Mouse (Mus musculus) kidney, embryonic 16.5 days (tissue): ENCODE results near the gene Bmp5. TPM values are rescaled to one million over a fixed set of nuclear protein-coding genes. Genes with fewer than 3 reads are reported as not detected.
A peak's percentile ranks its signal among the peaks of the same experiment; 100 is the strongest.

ENCODE experiments used
- ATAC-seq: fragments of 200-750 bp; cut with Nextera tagmentation; 2 replicates; pipeline ENCODE4 v1.8.0; 2017; ENCODE audit warnings: moderate TSS enrichment; ENCODE audit not compliant: low FRiP score, low TSS enrichment
- H3K27ac ChIP-seq: fragments of 300-500 bp; sonication (generic); 2 replicates; pipeline ENCODE4 v1.5.1; 2014; ENCODE audit warnings: low read length
- H3K27me3 ChIP-seq: fragments of 300-500 bp; sonication (generic); 2 replicates; pipeline ENCODE4 v1.6.1; 2014; ENCODE audit warnings: low read length, control low read depth, mixed read lengths; ENCODE audit not compliant: insufficient read depth
- H3K36me3 ChIP-seq: fragments of 300-500 bp; sonication (generic); 2 replicates; pipeline ENCODE4 v1.6.1; 2014; ENCODE audit warnings: low read length, control low read depth, mixed read lengths; ENCODE audit not compliant: insufficient read depth
- H3K4me1 ChIP-seq: fragments of 300-500 bp; sonication (generic); 2 replicates; pipeline ENCODE4 v1.6.1; 2014; ENCODE audit warnings: low read length, control low read depth, mixed read lengths; ENCODE audit not compliant: insufficient read depth
- H3K4me2 ChIP-seq: fragments of 300-500 bp; sonication (generic); replicated peaks from 2 replicates; pipeline ENCODE4 v1.6.1; 2014; ENCODE audit warnings: low read depth, low read length
- H3K4me3 ChIP-seq: fragments of 300-500 bp; sonication (generic); 2 replicates; pipeline ENCODE4 v1.5.1; 2014; ENCODE audit warnings: mild to moderate bottlenecking, low read length
- H3K9ac ChIP-seq: fragments of 300-500 bp; sonication (generic); replicated peaks from 2 replicates; pipeline ENCODE4 v1.6.1; 2014; ENCODE audit warnings: low read length
- H3K9me3 ChIP-seq: fragments of 300-500 bp; sonication (generic); 2 replicates; pipeline ENCODE4 v1.6.1; 2016; ENCODE audit warnings: low read length, control low read depth
- WGBS: fragments of 180-500 bp; shearing (Covaris S2); extraction: QIAGEN DNeasy Blood & Tissue Kit; methylation state at CpG from one replicate; pipeline ENCODE4 v1.1.7; 2014; 5-methylcytosine and 5-hydroxymethylcytosine counted together
- polyA plus RNA-seq: library from polyadenylated mRNA; unstranded; fragments of >200 nt; fragmentation: Nextera tagmentation; extraction: Ambion mirVana; gene quantifications from 2 replicates; pipeline ENCODE4 v1.2.1, GENCODE M21; 2015

The Bmp5 gene
- polyA plus RNA-seq, 1 experiment from 2014 or later, result 1.9 TPM

- Histone ChIP-seq H3K27ac (no peak overlapping the region), H3K4me3 (no peak overlapping the region), H3K9me3 (no peaks in the 10 kb centered on the region), H3K4me2 (no peak overlapping the region), H3K27me3 (no peaks in the 10 kb centered on the region), H3K9ac (no peak overlapping the region), H3K4me1 (no peaks in the 10 kb centered on the region), H3K36me3 (no peaks in the 10 kb centered on the region)
- 87% methylated on average over 5 of the region's 5 CpGs for WGBS
- ATAC-seq, result no peak
Observed at GRCm38 (mm10) chr9:75818400-75818799, 43.2 kb downstream of the Bmp5 start.

- Histone ChIP-seq H3K4me1 (0 out of 2 replicates have a peak, but pooled peaks cover 2% of the 10 kb centered on the region), H3K4me2 (no peak overlapping the region), H3K27me3 (no peaks in the 10 kb centered on the region), H3K4me3 (no peak overlapping the region), H3K9me3 (no peaks in the 10 kb centered on the region), H3K36me3 (no peaks in the 10 kb centered on the region), H3K9ac (no peak overlapping the region), H3K27ac (no peak overlapping the region)
- no peak for ATAC-seq
- 81% methylated on average over 9 of the region's 9 CpGs for WGBS
Observed at GRCm38 (mm10) chr9:75832468-75832867, 57.3 kb downstream of the Bmp5 start.

- Histone ChIP-seq H3K4me2 (no peak overlapping the region), H3K4me3 (no peak overlapping the region), H3K27me3 (no peaks in the 10 kb centered on the region), H3K9ac (no peak overlapping the region), H3K36me3 (no peaks in the 10 kb centered on the region), H3K4me1 (0 out of 2 replicates have a peak, but pooled peaks cover 2% of the 10 kb centered on the region), H3K27ac (no peak overlapping the region), H3K9me3 (no peaks in the 10 kb centered on the region)
- ATAC-seq, result peak; percentile 42; the same call in 1 of the 2 replicates
- WGBS, result 74% methylated on average over 5 of the region's 5 CpGs
Observed at GRCm38 (mm10) chr9:75833189-75833732, 58.1 kb downstream of the Bmp5 start.

- Histone ChIP-seq H3K27ac (no peak overlapping the region), H3K4me3 (no peak overlapping the region), H3K9ac (no peak overlapping the region), H3K36me3 (no peaks in the 10 kb centered on the region), H3K4me2 (no peak overlapping the region), H3K4me1 (no peaks in the 10 kb centered on the region), H3K27me3 (no peaks in the 10 kb centered on the region), H3K9me3 (no peaks in the 10 kb centered on the region)
- no peak for ATAC-seq
- 80% methylated on average over 3 of the region's 3 CpGs for WGBS
Observed at GRCm38 (mm10) chr9:75839450-75839849, 64.3 kb downstream of the Bmp5 start.

GRCm38 (mm10) chr9:75840841-75841240 lies 65.7 kb downstream of the Bmp5 start:
- Histone ChIP-seq H3K9me3 (no peaks in the 10 kb centered on the region), H3K36me3 (no peaks in the 10 kb centered on the region), H3K27ac (no peak overlapping the region), H3K27me3 (no peaks in the 10 kb centered on the region), H3K4me1 (no peaks in the 10 kb centered on the region), H3K9ac (no peak overlapping the region), H3K4me3 (no peak overlapping the region), H3K4me2 (no peak overlapping the region)
- 74% methylated on average over 6 of the region's 6 CpGs for WGBS
- no peak for ATAC-seq

GRCm38 (mm10) chr9:75846010-75846409 lies 70.8 kb downstream of the Bmp5 start:
- Histone ChIP-seq H3K27me3 (no peaks in the 10 kb centered on the region), H3K4me1 (no peaks in the 10 kb centered on the region), H3K27ac (no peak overlapping the region), H3K36me3 (no peaks in the 10 kb centered on the region), H3K4me2 (no peak overlapping the region), H3K9ac (no peak overlapping the region), H3K9me3 (no peaks in the 10 kb centered on the region), H3K4me3 (no peak overlapping the region)
- ATAC-seq, result no peak

GRCm38 (mm10) chr9:75850670-75851228 lies 75.6 kb downstream of the Bmp5 start:
- Histone ChIP-seq H3K9ac (no peak overlapping the region), H3K27me3 (no peaks in the 10 kb centered on the region), H3K36me3 (no peaks in the 10 kb centered on the region), H3K4me3 (no peak overlapping the region), H3K27ac (no peak overlapping the region), H3K9me3 (no peaks in the 10 kb centered on the region), H3K4me1 (no peaks in the 10 kb centered on the region), H3K4me2 (no peak overlapping the region)
- no peak for ATAC-seq
- WGBS, result 73% methylated on average over 5 of the region's 5 CpGs

GRCm38 (mm10) chr9:75858161-75858560 lies 83.0 kb downstream of the Bmp5 start:
- Histone ChIP-seq H3K4me1 (no peaks in the 10 kb centered on the region), H3K4me3 (no peak overlapping the region), H3K9ac (no peak overlapping the region), H3K27ac (no peak overlapping the region), H3K36me3 (no peaks in the 10 kb centered on the region), H3K9me3 (no peaks in the 10 kb centered on the region), H3K4me2 (no peak overlapping the region), H3K27me3 (no peaks in the 10 kb centered on the region)
- ATAC-seq, result no peak
- WGBS, result 89% methylated on average over 3 of the region's 3 CpGs

GRCm38 (mm10) chr9:75858939-75859338 lies 83.8 kb downstream of the Bmp5 start:
- Histone ChIP-seq H3K4me2 (no peak overlapping the region), H3K4me1 (no peaks in the 10 kb centered on the region), H3K9ac (no peak overlapping the region), H3K9me3 (no peaks in the 10 kb centered on the region), H3K27ac (no peak overlapping the region), H3K36me3 (no peaks in the 10 kb centered on the region), H3K4me3 (no peak overlapping the region), H3K27me3 (no peaks in the 10 kb centered on the region)
- WGBS, result 77% methylated on average over 2 of the region's 2 CpGs
- no peak for ATAC-seq

- no peak for ATAC-seq
- no peaks in the 10 kb centered on the region for H3K36me3 ChIP-seq
- H3K9ac ChIP-seq, result no peak overlapping the region
- H3K4me3 ChIP-seq, result no peak overlapping the region
- 48% methylated on average over 7 of the region's 7 CpGs for WGBS
- no peaks in the 10 kb centered on the region for H3K27me3 ChIP-seq
- H3K4me2 ChIP-seq, result no peak overlapping the region
- H3K9me3 ChIP-seq, result no peaks in the 10 kb centered on the region
- H3K4me1 ChIP-seq, result no peaks in the 10 kb centered on the region
- no peak overlapping the region for H3K27ac ChIP-seq
Observed at GRCm38 (mm10) chr9:75870332-75871177, 95.4 kb downstream of the Bmp5 start.
